Mouse (Mus musculus): ENCODE measurements around the gene Ccser1.

GRCm38 (mm10) chr6:61322328-61322727 is 142.2 kb downstream of the Ccser1 start:
- TF ChIP-seq CHD2 (IDR thresholded peaks at IDR 0.05; ENCODE audit: low read depth, low read length) (no peak), MAFK (IDR thresholded peaks at IDR 0.05; ENCODE audit: insufficient read depth, low read depth, low read length) (no peak), ZC3H11A (IDR thresholded peaks at IDR 0.05; ENCODE audit: borderline replicate concordance, low read depth, low read length) (no peak), ZNF384 (IDR thresholded peaks at IDR 0.05; ENCODE audit: low read depth, low read length) (no peak), HCFC1 (IDR thresholded peaks at IDR 0.05; ENCODE audit: borderline replicate concordance, insufficient read depth, low read length) (no peak)

Measured in ES-E14 (cell line).